Mouse (Mus musculus) neural tube, embryonic 12.5 days (tissue): ENCODE data around the gene Pogz. TPM values are rescaled to one million over a fixed set of nuclear protein-coding genes. Genes with fewer than 3 reads are reported as not detected.
"Not testable (repeated sequence)": the region's sequence is repeated elsewhere in the genome, so short reads cannot be mapped to it uniquely, and the experiment has no call there.

Source experiments
- ATAC-seq: fragments of 200-750 bp; cut with Nextera tagmentation; 2 replicates; pipeline ENCODE4 v1.8.0; 2017; ENCODE audit warnings: low read depth, mild to moderate bottlenecking, moderate TSS enrichment, moderate library complexity; ENCODE audit not compliant: low FRiP score
- H3K27ac ChIP-seq: fragments of 300-500 bp; sonication (generic); 2 replicates; pipeline ENCODE4 v1.5.1; 2016
- H3K27me3 ChIP-seq: fragments of 300-500 bp; sonication (generic); replicated peaks from 2 replicates; pipeline ENCODE4 v1.6.1; 2016; ENCODE audit warnings: mild to moderate bottlenecking
- H3K36me3 ChIP-seq: fragments of 300-500 bp; sonication (generic); 2 replicates; pipeline ENCODE4 v1.6.1; 2016; ENCODE audit warnings: mild to moderate bottlenecking
- H3K4me1 ChIP-seq: fragments of 300-500 bp; sonication (generic); 2 replicates; pipeline ENCODE4 v1.6.1; 2016
- H3K4me2 ChIP-seq: fragments of 300-500 bp; sonication (generic); replicated peaks from 2 replicates; pipeline ENCODE4 v1.6.1; 2016; ENCODE audit warnings: mild to moderate bottlenecking
- H3K4me3 ChIP-seq: fragments of 300-500 bp; sonication (generic); 2 replicates; pipeline ENCODE4 v1.5.1; 2016
- H3K9ac ChIP-seq: fragments of 300-500 bp; sonication (generic); 2 replicates; pipeline ENCODE4 v1.6.1; 2016; ENCODE audit warnings: mild to moderate bottlenecking
- H3K9me3 ChIP-seq: fragments of 300-500 bp; sonication (generic); 2 replicates; pipeline ENCODE4 v1.6.1; 2016; ENCODE audit warnings: mild to moderate bottlenecking
- WGBS: fragments of 180-500 bp; shearing (Covaris S2); methylation state at CpG from one replicate; pipeline ENCODE4 v1.1.7; 2016; 5-methylcytosine and 5-hydroxymethylcytosine counted together
- polyA plus RNA-seq: library from polyadenylated mRNA; unstranded; fragments of >200 nt; fragmentation: Nextera tagmentation; extraction: Ambion mirVana; gene quantifications from 2 replicates; pipeline ENCODE4 v1.2.1, GENCODE M21; 2016

Pogz gene
- polyA plus RNA-seq, 1 experiment from 2014 or later, result 20.9 TPM

DNA sequence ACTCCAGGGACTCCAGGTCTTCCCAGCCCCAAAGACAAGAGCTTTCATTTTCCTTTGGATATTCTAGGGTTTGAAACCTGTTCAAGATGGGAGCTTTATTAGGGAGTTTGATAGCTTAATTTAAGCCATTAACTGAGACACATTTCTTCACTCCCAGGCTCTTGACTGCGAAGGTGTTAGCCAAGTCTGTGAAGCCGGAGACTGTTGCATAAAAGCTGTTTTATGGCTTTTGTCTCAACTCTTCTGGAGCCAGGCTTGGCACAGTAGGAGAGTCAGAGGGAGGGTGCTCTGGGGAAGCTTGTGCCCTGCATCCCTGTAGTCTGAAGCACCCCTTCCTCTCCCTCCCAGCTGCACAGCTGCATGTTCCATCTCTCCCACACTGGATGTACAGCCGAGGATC lies 85.0 kb downstream of the Pogz start:
- Histone ChIP-seq H3K4me1 (no peaks in the 10 kb centered on the region), H3K9ac (no peak overlapping the region), H3K9me3 (no peaks in the 10 kb centered on the region), H3K36me3 (no peaks in the 10 kb centered on the region), H3K4me3 (no peak overlapping the region), H3K4me2 (no peak overlapping the region), H3K27me3 (no peaks in the 10 kb centered on the region), H3K27ac (no peak overlapping the region)
- no peak for ATAC-seq
- 44% methylated on average over 3 of the region's 3 CpGs for WGBS

DNA sequence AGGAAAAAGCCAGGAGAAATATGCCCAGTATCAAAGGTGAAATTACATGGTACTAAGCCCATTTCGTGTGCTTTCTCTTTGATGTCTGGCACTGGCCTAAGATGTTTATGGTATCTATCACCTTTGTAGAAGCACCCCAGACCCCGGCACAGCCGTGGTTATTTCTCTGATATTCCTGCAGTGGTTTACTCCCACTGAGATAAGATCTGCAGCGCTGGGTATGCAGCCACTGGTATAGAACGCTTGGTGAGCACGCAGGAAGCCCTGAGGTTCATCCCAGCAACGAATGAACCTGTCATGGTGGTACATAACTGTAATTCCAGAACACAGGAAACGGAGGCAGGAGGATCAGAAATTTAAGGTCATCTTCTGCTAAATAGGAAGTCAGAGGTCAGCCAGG lies 87.3 kb downstream of the Pogz start:
- H3K27ac ChIP-seq, result no peak overlapping the region
- WGBS, result 69% methylated on average over 8 of the region's 8 CpGs
- H3K36me3 ChIP-seq, result no peaks in the 10 kb centered on the region

DNA sequence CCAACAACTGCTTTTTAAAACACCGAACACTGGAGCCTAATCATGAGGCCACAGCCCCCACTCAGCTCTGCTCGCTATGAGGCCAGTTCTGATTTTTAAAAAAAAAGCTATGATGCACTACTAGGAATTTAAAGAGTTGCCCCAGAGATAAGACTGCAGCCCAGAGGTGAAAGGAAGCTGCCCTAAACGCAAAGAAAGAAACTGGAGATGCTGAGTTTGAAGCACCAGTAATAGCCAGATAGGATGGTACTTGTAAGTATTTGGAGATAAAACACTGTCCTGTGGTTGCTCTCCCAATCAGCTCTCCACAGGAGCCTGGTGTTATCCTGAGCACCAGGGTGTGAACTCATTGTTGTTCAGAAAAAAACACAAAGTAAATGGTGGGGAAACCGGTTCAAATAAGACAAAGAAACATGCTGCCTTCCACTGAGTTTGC lies 89.0 kb downstream of the Pogz start:
- not testable (repeated sequence) for ATAC-seq, H3K9ac ChIP-seq, H3K27ac ChIP-seq, H3K9me3 ChIP-seq, H3K4me3 ChIP-seq, H3K36me3 ChIP-seq, H3K27me3 ChIP-seq, H3K4me2 ChIP-seq, H3K4me1 ChIP-seq
- 44% methylated on average over 4 of the region's 4 CpGs for WGBS

More for the DNA sequence above, 87.3 kb downstream of the Pogz start:
- no peak for ATAC-seq
- Histone ChIP-seq H3K4me1 (no peaks in the 10 kb centered on the region), H3K9me3 (no peaks in the 10 kb centered on the region), H3K27me3 (no peaks in the 10 kb centered on the region), H3K9ac (no peak overlapping the region), H3K4me2 (no peak overlapping the region), H3K4me3 (no peak overlapping the region)

DNA sequence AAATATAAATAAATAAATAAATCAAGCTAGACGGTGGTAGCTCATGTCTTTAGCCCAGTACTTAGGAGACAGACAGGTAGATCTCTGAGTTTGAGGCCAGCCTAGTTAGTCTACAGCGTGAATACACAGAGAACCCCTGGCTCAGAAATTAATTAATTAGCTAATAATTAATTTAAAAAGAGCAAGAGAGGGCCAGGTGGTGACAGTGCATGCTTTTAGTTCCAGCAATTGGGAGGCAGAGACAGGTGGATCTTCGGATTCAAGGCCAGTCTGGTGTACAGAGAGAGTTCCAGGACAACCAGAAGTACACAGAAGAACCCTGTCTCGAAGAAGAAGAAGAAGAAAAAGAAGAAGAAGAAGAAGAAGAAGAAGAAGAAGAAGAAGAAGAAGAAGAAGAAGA lies 91.6 kb downstream of the Pogz start:
- not testable (repeated sequence) for ATAC-seq, H3K4me3 ChIP-seq, H3K36me3 ChIP-seq, H3K4me2 ChIP-seq, H3K9ac ChIP-seq, H3K27me3 ChIP-seq, H3K27ac ChIP-seq, H3K9me3 ChIP-seq
- WGBS, result 85% methylated on average over 4 of the region's 4 CpGs
- peaks cover 11% of the 10 kb centered on the region; the same call in 1 of the 2 replicates for H3K4me1 ChIP-seq

DNA sequence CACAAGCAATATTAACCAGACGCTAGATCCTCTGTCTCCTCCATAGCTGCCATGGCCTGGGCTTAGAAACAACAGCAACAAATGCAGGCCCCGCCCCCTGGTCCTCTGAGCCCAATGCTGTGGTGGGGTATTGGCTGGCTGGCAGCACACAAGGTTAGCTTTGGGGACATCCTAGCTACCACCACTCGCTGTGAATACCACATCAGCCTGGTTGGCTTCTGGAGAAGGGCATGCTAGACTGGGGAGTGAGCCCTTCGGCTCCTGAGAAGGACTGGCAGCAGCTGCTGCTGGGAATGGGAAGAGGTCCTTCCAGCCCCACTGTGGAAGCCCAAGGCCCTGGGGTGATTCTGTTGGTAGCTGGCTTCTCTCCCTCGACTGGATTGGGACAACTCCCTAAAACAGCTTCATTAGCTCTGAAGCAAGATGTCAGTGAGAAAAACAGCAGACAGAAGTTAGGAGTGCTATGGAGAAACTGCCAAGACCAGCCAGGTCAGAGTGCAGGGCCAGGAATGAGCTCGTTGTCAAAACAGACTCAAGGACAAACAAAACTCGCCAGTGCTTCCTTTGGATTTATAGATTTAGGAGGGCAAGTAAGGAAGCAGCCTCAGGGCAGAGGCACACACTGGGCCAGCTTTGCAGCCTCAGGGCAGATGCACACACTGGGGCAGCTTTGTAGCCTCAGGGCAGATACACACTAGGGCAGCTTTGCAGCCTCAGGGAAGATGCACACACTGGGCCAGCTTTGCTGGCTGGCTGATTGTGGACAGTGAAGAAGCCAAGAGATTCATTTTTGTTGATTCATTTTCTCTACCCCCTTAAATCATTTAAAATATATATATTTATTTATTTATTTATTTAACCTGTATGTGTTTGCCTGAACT lies 93.3 kb downstream of the Pogz start:
- H3K27me3 ChIP-seq, H3K4me2 ChIP-seq, H3K36me3 ChIP-seq, ATAC-seq, H3K4me3 ChIP-seq, H3K27ac ChIP-seq, H3K9ac ChIP-seq, H3K9me3 ChIP-seq: not testable (repeated sequence)
- WGBS, result 56% methylated on average over 7 of the region's 7 CpGs
- peaks cover 11% of the 10 kb centered on the region; the same call in 1 of the 2 replicates for H3K4me1 ChIP-seq

DNA sequence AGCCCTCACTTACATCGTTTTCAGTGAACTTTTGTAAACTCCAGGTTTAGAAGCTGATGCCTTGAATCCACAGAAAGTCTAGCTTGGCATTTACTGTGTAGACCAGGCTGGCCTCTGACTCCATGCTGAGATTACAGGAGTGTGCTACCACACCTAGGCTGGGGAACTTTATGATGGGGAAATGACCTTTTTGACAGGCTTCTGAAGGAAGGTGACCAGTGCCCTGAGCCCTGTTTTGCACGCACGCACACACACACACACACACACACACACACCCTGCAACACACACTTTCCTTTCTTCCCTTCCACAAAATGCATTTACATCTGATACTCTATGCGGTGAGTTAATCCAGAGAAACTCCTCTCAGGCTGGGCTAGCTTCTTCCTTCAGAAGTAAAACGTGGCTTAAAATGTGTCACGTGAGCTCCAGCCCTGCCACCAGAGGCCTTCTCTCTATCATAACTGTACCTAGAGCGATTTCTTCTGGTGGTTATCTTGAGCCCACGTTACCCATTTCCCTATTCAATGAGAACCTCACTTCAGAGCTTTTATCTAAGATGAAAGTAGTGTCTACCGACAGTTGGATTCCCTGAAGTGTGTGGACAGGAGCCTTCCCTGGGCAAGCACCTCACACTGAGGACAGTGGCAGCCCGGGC lies 94.2 kb downstream of the Pogz start:
- H3K4me1 ChIP-seq, result peaks cover 11% of the 10 kb centered on the region; the same call in 1 of the 2 replicates
- not testable (repeated sequence) for H3K36me3 ChIP-seq, H3K27me3 ChIP-seq, H3K4me2 ChIP-seq, ATAC-seq, H3K27ac ChIP-seq, H3K4me3 ChIP-seq, H3K9me3 ChIP-seq, H3K9ac ChIP-seq
- WGBS, result 82% methylated on average over 10 of the region's 10 CpGs

Other genes starting within 250 kb of the Pogz start
- gene Gm10972, start 194.5 kb upstream of the Pogz start, polyA plus RNA-seq, result not detected in 2 replicates
- gene Tuft1, start 178.7 kb upstream of the Pogz start, polyA plus RNA-seq, result 2.9 and 3.5 TPM in 2 replicates
- not detected in 2 replicates for gene Selenbp2, start 144.0 kb upstream of the Pogz start, polyA plus RNA-seq
- 4.1 and 4.3 TPM in 2 replicates for gene Cgn, start 51.1 kb upstream of the Pogz start, polyA plus RNA-seq
- 331 and 332 TPM in 2 replicates for gene Psmb4, start 49.4 kb downstream of the Pogz start, polyA plus RNA-seq
- 9.6 and 9.7 TPM in 2 replicates for gene Selenbp1, start 95.5 kb downstream of the Pogz start, polyA plus RNA-seq
- gene Rfx5, start 116.5 kb downstream of the Pogz start, polyA plus RNA-seq, result 8.4 and 9.8 TPM in 2 replicates
- gene Pi4kb, start 137.2 kb downstream of the Pogz start, polyA plus RNA-seq, result 20.1 and 23.0 TPM in 2 replicates
- 33.2 and 34.9 TPM in 2 replicates for gene Zfp687, start 177.9 kb downstream of the Pogz start, polyA plus RNA-seq
- gene Psmd4, start 205.0 kb downstream of the Pogz start, polyA plus RNA-seq, result 286 and 291 TPM in 2 replicates